Mouse (Mus musculus) T-helper 2 cell (primary cell): ENCODE data around the gene Map7d3.

Source experiments
- in situ Hi-C: fragments of 300-600 bp; cut with MboI, MseI; formaldehyde crosslinking; loops from one replicate; pipeline ENCODE4 v1.15.1; 2025; ENCODE audit warnings: high pct_unique_total_duplicates

The Map7d3 gene

GRCm38 (mm10) chrX:56821765-56822603 lies at the start of gene Map7d3:
TSS of gene Map7d3 (minus strand) at chrX:56822326.
- in situ Hi-C loops: no loop called here

GRCm38 (mm10) chrX:56869863-56870262 lies 47.7 kb upstream of the Map7d3 start, which contains the start of gene Adgrg4:
TSS of gene Adgrg4 (plus strand) at chrX:56870163.
- in situ Hi-C loops: no loop called here

- in situ Hi-C loops: loop anchor here (10.0 kb wide), 1 partner anchor 284 kb away; no protein-coding TSS in a partner anchor
Measured at GRCm38 (mm10) chrX:56841255-56841654, 19.1 kb upstream of the Map7d3 start.

- in situ Hi-C loops: no loop called here
Measured at GRCm38 (mm10) chrX:56839369-56839768, 17.2 kb upstream of the Map7d3 start.

DNA sequence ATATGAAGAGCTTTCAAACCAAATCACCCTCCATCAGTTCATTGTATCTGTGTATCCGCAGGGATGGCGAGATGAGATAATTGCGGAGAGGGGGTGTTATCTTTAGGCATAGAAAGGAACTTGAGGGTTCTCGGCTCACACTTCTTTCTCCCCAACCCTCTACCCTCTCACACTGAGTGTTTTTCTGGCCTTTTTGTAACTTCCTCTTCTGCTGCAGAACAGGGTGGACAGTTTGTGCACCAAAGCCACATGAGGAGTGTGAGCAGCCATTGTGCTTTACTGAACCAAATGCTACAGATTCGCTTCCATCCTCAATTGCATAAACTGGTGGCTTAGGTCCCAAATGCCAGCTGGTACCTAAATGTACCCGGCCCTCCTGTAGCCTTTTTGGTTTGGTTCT lies 13.7 kb upstream of the Map7d3 start:
- in situ Hi-C loops: no loop called here

- in situ Hi-C loops: no loop called here
Measured at GRCm38 (mm10) chrX:56827492-56827891, 5.4 kb upstream of the Map7d3 start.

- in situ Hi-C loops: loop anchor here (25.0 kb wide), 1 partner anchor 254 kb away; the partner anchor contains the start of gene Gm648
Measured at GRCm38 (mm10) chrX:56791268-56791667, 30.9 kb downstream of the Map7d3 start.

DNA sequence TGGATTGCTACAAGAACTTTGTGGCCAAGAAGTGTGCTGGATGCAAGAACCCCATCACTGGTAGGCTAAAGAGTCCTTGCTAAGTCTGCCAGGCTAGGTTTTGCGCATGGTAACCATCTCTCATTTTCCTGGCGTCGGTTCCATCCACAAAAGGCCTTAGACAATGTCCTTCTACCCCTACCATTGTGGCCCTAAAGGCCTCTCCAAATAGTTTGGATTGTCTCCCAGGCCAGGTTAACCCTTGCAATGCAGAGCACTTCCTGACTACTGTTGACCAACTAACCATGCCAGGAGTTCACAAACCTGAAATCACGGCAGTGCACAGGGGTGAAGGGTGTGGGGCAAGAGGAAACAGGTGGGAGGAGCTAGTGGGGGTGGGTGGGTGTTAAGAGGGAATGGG lies 31.5 kb downstream of the Map7d3 start:
- in situ Hi-C loops: loop anchor here (25.0 kb wide), 1 partner anchor 253 kb away; the partner anchor contains the start of gene Gm648

- in situ Hi-C loops: loop anchor here (25.0 kb wide), 1 partner anchor 250 kb away; the partner anchor contains the start of gene Gm648
Measured at GRCm38 (mm10) chrX:56787486-56787885, 34.6 kb downstream of the Map7d3 start.

- in situ Hi-C loops: loop anchor here (25.0 kb wide), 1 partner anchor 249 kb away; the partner anchor contains the start of gene Gm648
Measured at GRCm38 (mm10) chrX:56786281-56787061, 35.7 kb downstream of the Map7d3 start.

- in situ Hi-C loops: no loop called here
Measured at GRCm38 (mm10) chrX:56773329-56773728, 48.8 kb downstream of the Map7d3 start.

DNA sequence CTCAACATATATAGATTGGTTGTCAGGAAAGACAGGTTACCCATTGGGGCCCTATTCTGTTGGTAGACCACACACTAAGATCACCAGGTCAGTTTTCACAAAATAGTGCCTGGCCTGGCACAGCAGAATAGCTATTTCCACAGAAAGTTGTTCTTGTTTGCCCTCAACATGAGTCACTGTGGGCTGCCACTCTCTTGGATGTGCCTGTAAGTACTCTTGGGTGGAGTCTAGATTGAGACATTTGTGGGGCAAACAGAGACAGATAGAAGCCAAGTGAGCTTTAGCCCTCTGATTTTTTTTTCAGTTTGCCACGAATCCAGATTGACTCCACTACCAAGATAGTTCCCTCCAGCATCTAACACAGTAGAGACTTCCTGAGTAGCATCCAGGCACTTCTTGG lies 50.4 kb downstream of the Map7d3 start:
- in situ Hi-C loops: no loop called here

GRCm38 (mm10) chrX:56769838-56770237 lies 52.3 kb downstream of the Map7d3 start:
- in situ Hi-C loops: no loop called here

GRCm38 (mm10) chrX:56760257-56760760 lies 61.8 kb downstream of the Map7d3 start:
- in situ Hi-C loops: no loop called here

DNA sequence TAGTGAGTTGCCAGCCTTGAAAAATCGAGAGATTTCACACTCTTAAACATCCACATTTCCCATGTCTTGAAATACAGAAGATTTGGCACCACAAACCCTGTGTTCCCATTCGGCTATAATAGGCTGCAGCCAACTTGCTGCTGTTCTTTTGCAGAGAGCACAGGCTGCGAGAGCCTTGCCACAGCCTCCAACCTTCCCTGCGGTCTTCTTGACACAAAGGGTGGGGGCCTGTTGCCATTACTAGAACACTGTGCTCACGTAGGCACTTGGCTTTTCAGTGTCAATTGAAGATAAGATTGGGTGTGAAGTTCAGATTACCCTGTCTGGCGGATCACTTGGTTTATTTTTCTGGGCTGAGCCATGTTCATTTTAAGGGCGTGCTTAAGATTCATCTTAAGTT lies 65.8 kb downstream of the Map7d3 start:
- in situ Hi-C loops: no loop called here

DNA sequence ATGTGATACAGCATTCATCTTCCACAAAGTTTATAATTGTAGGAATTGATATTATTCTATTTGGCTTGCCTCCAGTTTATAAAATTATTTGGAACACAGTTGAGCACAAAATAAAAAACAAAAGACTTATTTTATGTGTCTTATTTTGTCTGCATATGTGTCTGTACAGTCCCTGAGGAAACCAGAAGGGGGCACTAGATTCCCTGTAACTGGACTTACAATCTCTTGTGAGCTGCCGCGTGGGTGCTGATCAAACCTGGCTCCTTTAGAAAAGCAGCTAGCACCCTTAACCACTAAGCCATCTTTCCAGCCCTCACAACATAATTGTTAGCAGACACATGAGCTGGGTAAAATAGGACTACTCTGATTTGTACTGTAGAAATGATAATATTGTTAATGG lies 66.5 kb downstream of the Map7d3 start:
- in situ Hi-C loops: no loop called here

DNA sequence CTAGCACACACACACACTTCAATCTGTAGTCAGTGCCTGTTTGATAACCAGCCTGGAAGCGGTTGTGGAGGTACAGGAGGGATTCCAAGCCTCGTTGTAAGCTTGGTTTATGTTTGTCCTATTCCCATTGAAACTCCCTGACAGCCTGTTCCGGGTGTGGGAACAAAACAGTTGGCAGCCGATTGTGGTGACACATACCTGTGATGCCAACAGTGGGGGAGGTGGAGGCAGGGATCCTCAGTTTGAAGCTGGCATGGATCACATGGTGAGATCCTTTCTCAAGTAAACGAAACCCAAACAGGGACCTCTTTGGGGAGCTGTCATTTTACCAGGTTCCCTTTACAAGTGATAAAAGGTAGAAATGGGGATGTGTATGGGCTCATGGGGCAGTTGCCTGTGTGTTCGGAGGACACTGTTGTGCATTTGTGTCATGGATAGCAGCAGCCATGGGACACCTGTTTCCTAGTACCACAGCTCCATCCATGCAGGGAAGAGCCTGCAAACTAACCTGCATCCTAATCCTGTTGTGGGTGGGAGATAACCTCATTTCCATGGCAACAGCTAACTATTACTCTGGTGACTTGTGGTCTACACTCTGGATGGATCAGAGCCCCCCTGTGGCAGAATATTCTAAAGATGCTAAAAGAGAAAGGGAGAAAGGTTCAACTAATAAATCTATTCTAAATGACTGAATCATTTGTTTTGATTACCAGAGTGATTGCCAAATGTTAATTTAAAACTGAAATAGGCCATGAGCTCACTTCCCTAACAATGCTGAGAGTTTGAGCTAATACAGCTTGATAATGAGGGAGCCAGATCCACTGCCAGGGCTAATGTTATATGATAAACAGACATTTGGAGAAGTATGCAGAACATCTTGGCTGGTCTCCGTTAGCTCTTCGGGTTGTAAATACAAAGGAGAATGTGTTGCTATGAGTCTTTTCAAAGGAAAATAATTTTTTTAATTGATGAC lies 68.5 kb downstream of the Map7d3 start:
- in situ Hi-C loops: no loop called here

GRCm38 (mm10) chrX:56752144-56752543 lies 70.0 kb downstream of the Map7d3 start:
- in situ Hi-C loops: no loop called here

DNA sequence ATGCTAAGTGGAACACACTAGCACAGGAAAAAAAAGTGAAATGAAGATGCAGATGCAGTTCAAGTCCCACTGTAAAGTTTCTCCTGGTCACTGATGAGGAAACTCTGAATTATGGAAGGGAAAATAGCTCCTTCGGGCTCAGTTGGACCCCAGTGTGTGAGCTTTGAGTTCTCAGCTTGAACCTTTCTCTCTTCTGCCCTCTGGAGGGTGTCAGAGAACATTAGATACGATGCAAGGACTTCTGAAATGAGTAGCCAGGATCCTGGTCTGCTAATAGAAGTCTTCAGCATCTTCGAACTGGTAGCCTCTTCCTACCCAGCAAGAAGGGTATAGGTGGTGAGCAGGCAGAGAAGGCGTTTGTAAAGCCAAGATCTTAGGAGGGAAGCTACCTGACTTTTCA lies 70.6 kb downstream of the Map7d3 start:
- in situ Hi-C loops: no loop called here
